Mouse (Mus musculus): ENCODE data around the gene Meis1.

GRCm38 (mm10) chr11:19010396-19010811, 8.4 kb downstream of the Meis1 start:
- TF ChIP-seq CTCF (IDR thresholded peaks at IDR 0.05; ENCODE audit: low read depth, low read length): no peak
- TF ChIP-seq EP300 (IDR thresholded peaks at IDR 0.05; ENCODE audit: insufficient read depth, low read depth, low read length): no peak
